Mouse (Mus musculus) cortical plate, adult 2 months (tissue): ENCODE data around the gene Nphp3.

Source experiments
- CTCF ChIP-seq: fragments of 200-500 bp; IDR thresholded peaks from 2 replicates; pipeline ENCODE4 v1.5.1; 2011; ENCODE audit warnings: mild to moderate bottlenecking, control low read depth, low read length; ENCODE audit not compliant: insufficient read depth; ENCODE audit errors: extremely low read depth
- POLR2A ChIP-seq: fragments of 200-500 bp; IDR thresholded peaks from 2 replicates; pipeline ENCODE4 v1.6.1; 2011; ENCODE audit warnings: mild to moderate bottlenecking, low read length, control low read depth; ENCODE audit not compliant: insufficient read depth; ENCODE audit errors: extremely low read depth

GRCm38 (mm10) chr9:103959989-103960388 is 42.4 kb upstream of the Nphp3 start:
- TF ChIP-seq POLR2A (no peak), CTCF (no peak)
